Mouse (Mus musculus) mature B cell (primary cell): ENCODE data around the gene Piga.

Experiments used
- in situ Hi-C: fragments of 300-500 bp; cut with MboI; formaldehyde crosslinking; loops from 2 replicates; pipeline ENCODE4 v1.14.3; 2019

Gene Piga

GRCm38 (mm10) chrX:164431541-164431940, 12.0 kb downstream of the Piga start:
- in situ Hi-C loops, result no loop called here

- in situ Hi-C loops, result no loop called here
Observed at GRCm38 (mm10) chrX:164432682-164433081, 13.1 kb downstream of the Piga start.

GRCm38 (mm10) chrX:164436709-164437108, 17.1 kb downstream of the Piga start, which contains the start of gene Asb11:
TSS of gene Asb11 (plus strand) at chrX:164436994.
- in situ Hi-C loops, result no loop called here

DNA sequence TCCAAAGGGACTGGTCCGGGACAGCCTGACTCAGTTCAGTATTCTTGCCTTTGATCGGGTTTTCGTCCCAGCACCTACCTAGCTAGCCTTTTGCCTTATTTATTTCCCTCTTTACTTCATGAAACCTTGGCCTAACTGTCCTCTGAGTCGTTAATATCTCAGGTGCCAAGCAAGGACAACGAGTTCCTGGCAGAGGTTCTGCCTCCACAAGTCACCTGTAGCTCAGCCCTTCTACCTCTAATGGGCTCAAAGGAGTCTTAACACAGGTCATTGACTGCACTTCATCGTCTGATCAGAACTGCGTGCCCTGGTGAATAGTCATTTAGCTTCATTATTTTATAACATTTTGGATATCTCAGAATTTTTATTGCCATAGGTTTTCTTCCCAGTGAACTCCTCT, 19.9 kb downstream of the Piga start:
- in situ Hi-C loops, result no loop called here

DNA sequence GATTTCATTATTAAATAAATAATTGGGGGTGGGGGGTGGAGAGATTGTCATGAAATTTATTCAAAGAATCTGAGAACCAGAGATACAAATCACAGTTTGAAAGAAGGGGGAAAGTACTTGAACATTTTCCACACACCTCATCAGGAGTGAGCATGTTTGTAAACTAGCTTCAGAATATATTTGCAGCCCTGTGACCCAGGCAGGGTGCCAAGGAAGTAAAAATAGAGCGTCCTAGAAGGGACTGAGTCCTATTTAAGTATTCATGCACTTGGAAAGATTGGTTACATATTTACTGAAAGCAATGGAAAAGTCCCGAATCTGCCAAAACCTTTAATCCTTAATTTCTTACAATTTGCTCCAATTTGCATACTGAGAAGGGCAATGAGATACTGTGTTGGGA, 20.6 kb downstream of the Piga start:
- in situ Hi-C loops, result no loop called here

GRCm38 (mm10) chrX:164440703-164441102, 21.1 kb downstream of the Piga start:
- in situ Hi-C loops, result no loop called here

DNA sequence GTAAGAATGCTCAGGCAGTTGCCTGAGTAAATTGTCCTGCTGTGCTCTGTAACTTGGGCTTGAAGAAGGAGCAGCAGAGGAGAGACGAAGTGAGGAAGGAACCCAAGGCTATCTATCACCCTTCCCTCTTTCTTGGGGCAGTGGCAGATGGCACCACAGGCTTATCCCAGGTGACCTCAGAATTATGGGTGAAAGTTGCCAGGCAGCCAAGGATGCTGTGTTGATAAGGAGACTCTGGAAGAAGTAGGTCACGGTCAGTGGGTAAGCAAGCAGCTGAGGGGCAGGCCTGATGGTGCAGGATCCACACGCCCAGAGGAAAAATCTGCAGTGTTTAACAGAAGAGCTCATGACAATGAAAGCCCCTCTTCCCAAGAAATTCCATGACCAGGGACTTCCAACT, 21.7 kb downstream of the Piga start:
- in situ Hi-C loops, result no loop called here

GRCm38 (mm10) chrX:164445601-164446000, 26.0 kb downstream of the Piga start:
- in situ Hi-C loops, result no loop called here

DNA sequence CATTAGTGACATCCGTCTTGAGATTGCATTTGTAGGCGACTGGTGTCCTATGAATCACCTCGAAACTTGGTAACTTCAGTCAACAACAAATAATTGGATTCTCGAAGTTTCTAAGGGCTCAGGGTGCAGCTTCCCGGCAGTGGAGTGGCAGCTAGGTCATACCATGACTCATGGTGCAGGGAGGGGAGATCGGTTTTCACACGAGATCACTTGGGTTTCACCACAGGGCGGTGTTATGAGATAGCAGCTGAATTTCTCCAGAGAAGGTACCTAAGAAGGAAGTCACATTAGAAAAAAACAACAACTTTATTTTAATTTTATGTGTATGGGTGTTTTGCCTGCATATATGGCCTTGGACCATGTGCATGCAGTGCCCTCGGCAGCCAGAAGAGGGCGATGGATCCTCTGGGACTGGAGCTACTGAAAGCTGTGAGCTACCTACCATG, 26.5 kb downstream of the Piga start:
- in situ Hi-C loops, result no loop called here

DNA sequence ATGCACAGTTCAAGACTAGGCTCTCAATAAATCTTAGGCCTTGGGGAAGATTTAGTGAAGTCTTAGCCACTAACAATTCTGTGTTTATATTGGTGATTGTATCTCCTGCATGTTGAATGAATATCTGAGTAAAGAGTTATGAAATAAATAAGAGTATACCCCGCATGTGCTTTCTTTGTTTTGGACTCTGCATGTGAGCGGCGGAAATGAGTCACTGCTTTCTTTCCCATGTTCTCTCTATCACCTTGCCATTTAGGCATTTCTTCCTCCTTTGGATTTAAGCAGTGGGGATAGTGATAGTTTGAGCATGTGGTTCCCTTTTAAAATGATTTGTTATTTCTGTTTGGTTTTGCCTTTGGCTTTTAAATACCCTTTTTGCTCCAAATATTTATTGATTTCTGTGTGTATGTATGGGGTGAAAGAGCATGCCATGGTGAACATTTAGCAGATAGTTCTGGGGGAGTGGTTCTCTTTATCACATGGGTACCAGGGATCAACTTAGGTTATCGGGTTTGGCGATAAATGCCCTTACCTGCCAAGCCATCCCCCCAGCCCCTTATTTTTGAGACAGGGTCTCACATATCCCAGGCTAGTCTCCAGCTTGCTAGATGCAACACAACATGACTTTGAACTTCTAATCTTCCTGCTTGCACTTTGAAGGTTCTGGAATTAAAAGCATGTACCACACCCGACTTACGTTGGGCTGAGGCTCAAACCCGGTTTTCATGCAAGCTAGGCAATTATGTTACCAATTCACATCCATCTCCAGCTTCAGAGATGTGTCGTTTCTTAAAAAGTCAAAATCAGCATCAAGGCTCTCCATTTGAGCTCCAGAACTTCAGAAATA, 27.5 kb downstream of the Piga start:
- in situ Hi-C loops, result no loop called here

DNA sequence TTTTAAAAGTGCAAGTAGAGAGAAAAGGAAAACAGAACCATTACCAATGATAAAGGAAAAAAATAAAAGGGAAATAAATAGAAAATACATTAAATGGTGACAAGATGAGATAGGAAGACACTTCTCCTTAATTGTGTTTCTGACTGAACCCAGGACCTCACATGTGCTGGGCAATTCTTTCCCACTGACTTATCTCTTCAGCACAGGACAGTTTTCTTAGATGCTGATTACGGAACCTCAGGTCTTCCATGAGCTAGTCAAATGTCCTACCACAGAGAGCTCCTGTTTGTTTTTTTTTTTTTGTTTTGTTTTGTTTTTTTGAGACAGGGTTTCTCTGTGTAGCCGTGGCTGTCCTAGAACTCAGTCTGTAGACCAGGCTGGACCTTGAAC, 28.1 kb downstream of the Piga start:
- in situ Hi-C loops, result no loop called here

DNA sequence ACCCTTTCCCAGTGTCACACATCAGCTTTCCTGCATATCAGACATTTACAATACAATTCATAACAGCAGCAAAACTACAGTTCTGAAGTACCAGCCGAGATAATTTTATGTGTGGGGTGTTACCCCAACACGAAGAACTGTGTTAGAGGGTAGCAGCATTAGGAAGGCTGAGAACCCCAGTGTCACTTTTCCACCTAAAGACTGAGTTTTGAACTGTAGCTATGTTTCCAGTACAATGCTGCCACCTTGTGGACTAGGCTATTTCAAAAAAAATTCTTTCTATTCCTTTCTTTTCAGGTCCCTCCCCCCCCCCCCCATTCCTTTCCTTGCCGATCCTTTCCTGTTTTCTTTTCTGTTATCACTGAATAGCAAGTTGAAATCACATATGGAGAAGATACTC, 29.6 kb downstream of the Piga start:
- in situ Hi-C loops, result no loop called here

DNA sequence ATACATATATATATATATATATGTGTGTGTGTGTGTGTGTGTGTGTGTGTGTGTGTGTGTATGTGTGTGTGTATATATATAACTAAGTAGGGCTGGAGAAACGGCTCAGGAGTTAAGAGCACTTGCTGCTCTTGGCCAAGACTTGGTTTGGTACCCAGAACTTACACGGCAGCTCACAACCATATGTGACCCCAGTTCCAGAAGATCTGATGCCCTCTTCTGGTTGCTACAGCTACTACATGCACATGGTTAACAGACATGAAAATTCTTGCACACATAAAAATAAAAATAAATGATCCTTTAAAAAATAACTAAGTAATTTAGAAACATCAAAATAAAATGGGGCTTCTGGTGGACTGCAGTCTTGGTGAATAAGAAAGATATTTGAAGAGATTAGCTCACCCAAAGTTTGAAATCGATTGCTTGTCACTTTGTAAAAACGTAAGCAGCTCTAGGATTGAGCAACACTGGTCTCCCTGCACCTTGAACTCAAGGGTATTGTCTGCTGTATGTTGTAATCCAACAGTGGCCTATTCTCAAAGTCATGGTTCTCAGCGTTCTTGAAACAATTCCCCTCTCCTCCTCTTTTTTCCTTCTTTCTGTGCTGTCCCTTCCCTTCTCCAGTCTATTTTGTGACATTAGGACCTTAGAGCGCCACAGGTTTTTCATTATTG, 39.8 kb downstream of the Piga start:
- in situ Hi-C loops, result no loop called here
